Mouse (Mus musculus) limb, embryonic 14.5 days (tissue): ENCODE measurements around the gene Dcaf7. TPM values are rescaled to one million over a fixed set of nuclear protein-coding genes. Genes with fewer than 3 reads are reported as not detected.

Experiments
- ATAC-seq: fragments of 200-750 bp; cut with Nextera tagmentation; 2 replicates; pipeline ENCODE4 v1.8.0; 2017; ENCODE audit warnings: low read depth, moderate number of reproducible peaks, moderate TSS enrichment; ENCODE audit not compliant: low FRiP score
- DNase-seq: peaks from one replicate; pipeline ENCODE4 v3.0.0-alpha.2; 2015; ENCODE audit warnings: low spot score
- H3K27ac ChIP-seq: fragments of 300-500 bp; sonication (generic); replicated peaks from 2 replicates; pipeline ENCODE4 v1.5.1; 2014; ENCODE audit warnings: low read depth, mild to moderate bottlenecking, low read length, moderate library complexity, mixed read lengths
- H3K27me3 ChIP-seq: fragments of 300-500 bp; sonication (generic); 2 replicates; pipeline ENCODE4 v1.6.1; 2014; ENCODE audit warnings: low read length, mixed read lengths; ENCODE audit not compliant: control insufficient read depth, insufficient read depth
- H3K36me3 ChIP-seq: fragments of 300-500 bp; sonication (generic); 2 replicates; pipeline ENCODE4 v1.6.1; 2014; ENCODE audit warnings: mild to moderate bottlenecking, low read length, moderate library complexity, mixed read lengths; ENCODE audit not compliant: control insufficient read depth, insufficient read depth
- H3K4me1 ChIP-seq: fragments of 300-500 bp; sonication (generic); 2 replicates; pipeline ENCODE4 v1.6.1; 2014; ENCODE audit warnings: antibody characterized with exemption, low read length, mixed read lengths; ENCODE audit not compliant: control insufficient read depth, insufficient read depth
- H3K4me2 ChIP-seq: fragments of 300-500 bp; sonication (generic); replicated peaks from 2 replicates; pipeline ENCODE4 v1.6.1; 2014; ENCODE audit warnings: low read depth, mild to moderate bottlenecking, low read length, moderate library complexity; ENCODE audit not compliant: severe bottlenecking
- H3K4me3 ChIP-seq: fragments of 300-500 bp; sonication (generic); replicated peaks from 2 replicates; pipeline ENCODE4 v1.5.1; 2014; ENCODE audit warnings: low read length
- H3K9ac ChIP-seq: fragments of 300-500 bp; sonication (generic); 2 replicates; pipeline ENCODE4 v1.6.1; 2014; ENCODE audit warnings: mild to moderate bottlenecking, low read depth, low read length, moderate library complexity; ENCODE audit not compliant: severe bottlenecking
- H3K9me3 ChIP-seq: fragments of 300-500 bp; sonication (generic); 2 replicates; pipeline ENCODE4 v1.6.1; 2016; ENCODE audit warnings: low read length; ENCODE audit not compliant: control insufficient read depth
- POLR2A ChIP-seq: fragments of 200-500 bp; IDR thresholded peaks from 2 replicates; pipeline ENCODE4 v1.8.0; 2012; ENCODE audit warnings: inconsistent platforms, mild to moderate bottlenecking, moderate library complexity, borderline replicate concordance; ENCODE audit not compliant: insufficient read depth, insufficient read length; ENCODE audit errors: extremely low read depth
- WGBS: fragments of 180-500 bp; shearing (Covaris S2); extraction: QIAGEN DNeasy Blood & Tissue Kit; methylation state at CpG from one replicate; pipeline ENCODE4 v1.1.7; 2014; 5-methylcytosine and 5-hydroxymethylcytosine counted together
- polyA plus RNA-seq, 2 experiments: library from polyadenylated mRNA; depleted of rRNA in 1 of 2; stranded (reverse) in 1 of 2; unstranded in 1 of 2; fragments of >200 nt; fragmentation: Nextera tagmentation in 1 of 2; extraction: Ambion mirVana in 1 of 2; gene quantifications; 2 replicates each; pipeline versions ENCODE4 v1.2.1 to v1.2.3; 2012 to 2014

Dcaf7 gene
- polyA plus RNA-seq, 2 experiments = 63.0 to 63.3 TPM

DNA sequence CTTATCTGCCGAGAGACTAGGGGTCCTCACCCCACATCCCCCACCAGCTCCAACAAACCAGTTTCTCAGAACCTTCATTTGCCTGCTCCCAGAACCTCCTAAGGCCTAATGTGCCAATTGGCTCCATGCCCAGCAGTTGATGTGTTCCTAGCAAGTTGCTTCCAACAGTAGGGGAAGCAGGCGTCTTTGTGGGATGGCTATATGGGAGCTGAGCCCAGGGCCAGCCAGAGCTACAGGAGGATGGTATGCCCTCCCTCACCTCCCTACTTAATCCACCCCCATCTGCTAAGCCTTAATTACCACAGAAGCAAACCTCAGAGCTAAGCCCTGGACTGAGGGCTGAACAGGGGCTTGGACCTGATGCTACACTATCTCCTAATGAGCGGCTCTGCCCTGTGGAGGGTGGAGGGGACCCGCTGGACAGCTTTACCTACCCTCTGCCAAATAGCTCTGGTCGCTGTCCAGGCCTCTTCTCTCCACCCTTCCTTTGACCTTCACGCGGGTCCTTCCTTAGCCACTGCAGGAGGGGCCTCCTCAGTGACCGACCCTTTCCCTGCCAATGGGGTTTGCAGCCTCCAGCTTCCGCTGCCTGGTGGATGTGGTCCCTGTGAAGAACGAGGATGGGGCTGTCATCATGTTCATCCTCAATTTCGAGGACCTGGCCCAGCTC is 23.0 kb upstream of the Dcaf7 start:
- ATAC-seq (no peak), DNase-seq (peak; percentile 38)

DNA sequence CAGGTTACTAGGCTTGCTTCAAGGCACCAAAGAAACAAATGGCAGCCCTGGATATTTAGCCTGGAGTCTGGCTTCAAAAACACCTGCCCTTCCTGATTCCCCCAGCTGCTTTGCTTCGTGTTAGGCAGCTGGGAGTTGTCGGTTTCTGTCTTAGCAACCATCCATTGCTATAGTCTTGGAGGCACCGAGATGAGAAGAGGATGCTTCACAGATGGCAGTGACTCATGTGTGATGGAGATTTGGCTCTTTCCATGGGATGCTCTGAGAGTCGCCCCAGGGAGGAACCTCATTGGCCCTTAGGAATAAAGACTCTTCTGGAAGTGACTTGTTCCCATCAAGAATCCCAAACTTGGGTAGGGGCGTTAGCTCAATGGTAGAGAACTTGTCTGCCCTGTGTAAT is 20.2 kb upstream of the Dcaf7 start:
- Histone ChIP-seq H3K36me3 (no peaks in the 10 kb centered on the region), H3K4me2 (no peak overlapping the region), H3K4me1 (peaks cover 9% of the 10 kb centered on the region), H3K9ac (no peak overlapping the region), H3K27ac (no peak overlapping the region), H3K9me3 (no peaks in the 10 kb centered on the region), H3K27me3 (peaks cover 22% of the 10 kb centered on the region; the same call in 1 of the 2 replicates), H3K4me3 (no peak overlapping the region)
- no peak for TF ChIP-seq POLR2A
- ATAC-seq (no peak), DNase-seq (no peak)
- 77% methylated on average over 5 of the region's 5 CpGs for WGBS

More for the DNA sequence above, 23.0 kb upstream of the Dcaf7 start:
- Histone ChIP-seq H3K4me1 (peaks cover 5% of the 10 kb centered on the region; the same call in 1 of the 2 replicates), H3K4me2 (no peak overlapping the region), H3K4me3 (no peak overlapping the region), H3K27me3 (no peaks in the 10 kb centered on the region; the same call in 1 of the 2 replicates), H3K9me3 (no peaks in the 10 kb centered on the region), H3K36me3 (no peaks in the 10 kb centered on the region), H3K27ac (no peak overlapping the region), H3K9ac (no peak overlapping the region)
- 65% methylated on average over 11 of the region's 11 CpGs for WGBS
- no peak for TF ChIP-seq POLR2A

DNA sequence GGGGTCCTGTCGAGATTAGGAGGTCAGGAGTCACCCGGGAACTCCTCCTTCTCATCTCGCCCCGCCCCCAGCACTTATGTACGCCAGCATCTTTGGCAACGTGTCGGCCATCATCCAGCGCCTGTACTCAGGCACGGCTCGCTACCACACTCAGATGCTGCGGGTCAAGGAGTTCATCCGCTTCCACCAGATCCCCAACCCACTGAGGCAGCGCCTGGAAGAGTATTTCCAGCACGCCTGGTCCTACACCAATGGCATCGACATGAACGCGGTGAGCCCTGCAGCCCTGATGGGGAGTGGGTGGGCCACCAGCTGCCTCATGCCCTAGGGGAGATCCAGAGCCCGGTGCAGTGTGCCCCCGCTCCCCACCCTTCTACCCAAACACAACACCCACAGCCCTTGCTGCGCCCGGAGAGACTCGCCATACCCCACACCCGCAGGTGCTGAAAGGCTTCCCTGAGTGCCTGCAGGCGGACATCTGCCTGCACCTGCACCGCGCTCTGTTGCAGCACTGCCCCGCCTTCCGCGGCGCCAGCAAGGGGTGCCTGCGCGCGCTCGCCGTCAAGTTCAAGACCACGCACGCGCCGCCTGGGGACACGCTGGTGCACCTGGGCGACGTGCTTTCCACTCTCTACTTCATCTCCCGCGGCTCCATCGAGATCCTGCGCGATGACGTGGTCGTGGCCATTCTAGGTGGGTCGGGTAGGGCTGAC is 16.5 kb upstream of the Dcaf7 start:
- DNase-seq (no peak), ATAC-seq (no peak)
- H3K27me3 ChIP-seq = peaks cover 22% of the 10 kb centered on the region; the same call in 1 of the 2 replicates
- H3K4me2 ChIP-seq = peak overlapping the region; percentile 38
- H3K9ac ChIP-seq = no peak overlapping the region
- H3K4me1 ChIP-seq = peaks cover 3% of the 10 kb centered on the region
- no peaks in the 10 kb centered on the region for H3K36me3 ChIP-seq
- no peaks in the 10 kb centered on the region for H3K9me3 ChIP-seq
- H3K4me3 ChIP-seq = peak overlapping the region; percentile 18
- no peak for TF ChIP-seq POLR2A
- WGBS = 1% methylated on average over 40 of the region's 50 CpGs
- H3K27ac ChIP-seq = no peak overlapping the region

DNA sequence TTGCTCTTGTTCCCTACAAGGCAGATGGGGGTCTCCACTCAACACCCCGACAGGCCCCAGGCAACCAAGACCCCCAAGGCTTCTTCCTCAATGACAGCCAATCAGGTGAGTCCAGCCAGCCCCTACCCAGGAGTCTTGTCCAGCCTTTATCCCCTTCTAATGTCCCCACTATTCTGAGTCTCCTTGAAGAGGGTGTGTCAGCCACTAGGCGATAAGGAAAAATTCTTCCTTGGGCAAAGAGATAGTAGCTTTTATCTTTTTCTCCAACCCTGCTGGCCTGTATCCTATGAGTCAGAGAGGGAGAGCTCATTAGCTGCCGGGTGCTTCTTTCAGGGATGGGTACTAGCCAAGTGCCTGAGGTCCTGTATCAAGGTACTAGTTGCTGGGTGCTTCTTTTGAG is 10.9 kb upstream of the Dcaf7 start:
- H3K4me3 ChIP-seq = no peak overlapping the region
- H3K4me1 ChIP-seq = no peaks in the 10 kb centered on the region
- WGBS = 87% methylated on average over 3 of the region's 3 CpGs
- no peak overlapping the region for H3K9ac ChIP-seq
- 0 out of 2 replicates have a peak, but pooled peaks cover 4% of the 10 kb centered on the region for H3K36me3 ChIP-seq
- H3K4me2 ChIP-seq = no peak overlapping the region
- peaks cover 5% of the 10 kb centered on the region; the same call in 1 of the 2 replicates for H3K27me3 ChIP-seq
- DNase-seq (no peak), ATAC-seq (no peak)
- no peak for TF ChIP-seq POLR2A
- no peak overlapping the region for H3K27ac ChIP-seq
- no peaks in the 10 kb centered on the region for H3K9me3 ChIP-seq

DNA sequence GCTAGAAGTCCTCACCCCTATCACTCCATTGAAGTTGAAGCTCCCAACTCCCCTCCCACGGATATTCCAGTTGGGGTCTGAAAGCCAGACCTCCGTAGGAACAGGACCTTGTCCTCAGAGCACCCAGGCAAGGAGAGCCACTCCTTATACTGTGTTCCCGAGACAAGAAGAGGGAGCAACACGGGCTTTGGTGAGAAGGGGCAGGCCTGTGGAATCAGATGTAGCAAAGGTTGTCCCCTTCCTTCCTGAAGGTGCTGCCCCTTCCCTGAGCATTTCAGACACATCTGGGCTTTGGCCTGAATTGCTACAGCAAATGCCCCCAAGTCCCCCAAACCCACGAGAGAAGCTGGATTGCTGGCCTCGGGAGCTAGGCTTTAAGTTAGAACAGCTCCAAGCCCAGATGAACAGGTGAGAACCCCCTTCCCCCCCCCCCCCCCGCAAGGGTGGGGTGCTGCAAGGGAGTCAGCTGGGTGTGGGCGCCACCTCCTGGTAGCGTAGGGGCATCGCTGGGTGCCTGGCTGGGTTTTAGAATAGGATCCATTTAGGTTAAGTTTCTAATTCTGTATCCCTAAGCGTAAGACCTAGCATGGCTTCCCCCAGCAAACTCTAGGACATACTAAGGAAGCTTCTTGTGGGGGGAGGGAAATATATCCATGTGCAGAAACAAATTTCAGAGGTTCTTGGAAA is 10.1 kb upstream of the Dcaf7 start:
- DNase-seq (peak; percentile 30), ATAC-seq (no peak)
- 31% methylated on average over 10 of the region's 11 CpGs for WGBS
- Histone ChIP-seq H3K27me3 (no peaks in the 10 kb centered on the region), H3K27ac (no peak overlapping the region), H3K4me1 (no peaks in the 10 kb centered on the region), H3K9ac (no peak overlapping the region), H3K4me3 (no peak overlapping the region), H3K36me3 (0 out of 2 replicates have a peak, but pooled peaks cover 4% of the 10 kb centered on the region), H3K4me2 (no peak overlapping the region), H3K9me3 (no peaks in the 10 kb centered on the region)
- TF ChIP-seq POLR2A = no peak
